Mouse (Mus musculus) frontal cortex, postnatal 14 days (tissue): ENCODE results near the gene Tnnt3.

Experiments used
- DNase-seq, 2 experiments: peaks; one replicate each; pipeline ENCODE4 v3.0.0; 2022; ENCODE audit warnings: low spot score in 2 of 2

The Tnnt3 gene

GRCm38 (mm10) chr7:142542771-142543303, 44.2 kb downstream of the Tnnt3 start:
- no peak for DNase-seq

DNA sequence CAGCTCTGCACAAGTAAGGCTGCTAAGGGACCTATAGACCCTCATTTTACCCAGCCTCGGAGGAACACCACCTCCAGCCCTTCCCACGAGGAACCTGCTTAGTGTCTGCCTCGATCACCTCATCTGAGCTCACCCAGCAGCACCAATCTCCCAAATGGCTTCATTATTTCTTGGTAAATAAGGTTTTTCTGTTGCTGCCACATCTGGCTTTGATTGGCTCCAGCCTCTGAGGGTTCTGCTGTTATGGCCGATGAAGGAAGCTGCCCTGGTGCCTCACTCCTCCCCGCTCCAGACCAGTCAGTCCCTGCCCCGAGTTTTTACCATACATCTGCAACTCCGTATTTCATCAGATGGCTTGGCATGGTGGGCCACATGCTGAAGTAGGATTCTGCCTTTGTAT, 47.3 kb downstream of the Tnnt3 start:
- no peak for DNase-seq

DNA sequence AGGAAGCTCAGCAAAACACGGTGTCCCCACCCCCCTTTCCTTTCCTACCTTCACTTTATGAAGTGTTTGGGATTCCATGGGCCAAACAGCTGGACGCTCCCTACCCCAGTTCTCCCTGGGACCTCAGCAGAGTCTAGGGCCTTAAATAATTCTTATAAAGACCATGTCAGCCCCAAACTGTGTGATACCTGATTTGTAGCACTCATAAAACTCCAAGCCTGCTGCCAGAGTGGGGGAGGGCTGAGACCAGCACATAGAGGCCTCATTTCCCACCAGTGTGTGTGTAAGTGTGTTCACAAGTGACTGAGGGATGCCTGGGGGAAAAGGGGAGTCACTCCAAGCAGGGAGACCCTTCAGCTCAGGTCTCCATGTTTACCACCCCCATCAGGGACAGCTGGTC, 49.2 kb downstream of the Tnnt3 start:
- DNase-seq = no peak

DNA sequence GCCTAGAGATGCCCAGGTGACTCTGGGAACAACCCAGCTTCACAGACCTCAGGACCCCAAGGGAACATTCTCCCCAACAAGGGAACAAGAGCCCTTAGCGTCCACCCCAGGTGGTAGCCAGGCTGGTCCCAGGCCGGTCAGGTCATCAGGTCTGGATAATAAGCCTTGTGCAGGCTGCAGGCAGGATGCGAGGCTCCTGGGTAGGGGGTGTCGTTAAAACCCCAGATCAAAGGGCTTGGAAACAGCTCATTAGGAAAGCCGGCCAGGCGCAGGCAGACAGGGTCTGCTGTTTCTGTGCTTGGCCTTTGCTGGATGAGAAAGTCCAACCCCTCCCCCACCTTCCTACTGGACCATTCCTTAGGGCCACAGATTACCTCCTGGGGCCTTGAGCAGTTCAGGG, 50.1 kb downstream of the Tnnt3 start:
- no peak for DNase-seq

DNA sequence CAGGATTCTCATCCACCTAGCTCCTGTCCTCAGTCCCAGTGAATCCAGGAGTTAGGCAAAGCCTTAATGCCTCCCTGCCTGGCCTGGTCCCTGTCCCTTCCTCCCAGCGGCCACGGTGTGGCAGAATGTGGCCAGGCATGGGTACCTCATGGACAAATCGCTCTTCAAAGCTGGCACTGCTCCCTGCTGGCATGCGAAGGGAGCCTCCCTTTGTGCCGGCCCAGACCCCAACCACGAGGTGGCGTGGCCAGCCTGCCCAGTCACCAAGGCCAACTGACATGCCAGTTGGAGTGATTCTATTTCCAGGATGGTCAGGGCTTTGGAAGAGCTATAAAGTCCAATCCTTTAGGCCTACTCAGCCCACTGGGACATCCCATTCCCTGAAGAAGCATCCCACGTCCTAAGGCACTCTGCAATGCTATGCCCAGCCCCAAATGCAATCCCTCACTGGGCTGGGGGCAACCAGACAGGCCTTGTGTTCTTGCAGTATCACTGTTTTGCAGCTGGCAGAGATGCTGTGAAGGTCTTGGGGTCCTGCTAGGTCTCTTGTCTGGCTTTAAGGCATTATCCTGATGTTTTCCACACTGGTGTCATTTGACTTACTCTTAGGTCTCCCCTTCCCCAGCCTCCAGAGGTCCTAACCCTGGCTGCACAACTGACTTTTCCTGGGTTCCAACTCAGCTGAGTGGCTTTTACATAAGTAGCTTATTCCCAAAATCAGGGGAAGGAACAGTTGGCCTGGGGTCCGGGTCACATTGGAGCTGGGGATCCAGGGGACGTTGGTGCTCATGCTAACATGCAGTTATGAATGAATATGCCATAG, 51.5 kb downstream of the Tnnt3 start:
- no peak for DNase-seq

DNA sequence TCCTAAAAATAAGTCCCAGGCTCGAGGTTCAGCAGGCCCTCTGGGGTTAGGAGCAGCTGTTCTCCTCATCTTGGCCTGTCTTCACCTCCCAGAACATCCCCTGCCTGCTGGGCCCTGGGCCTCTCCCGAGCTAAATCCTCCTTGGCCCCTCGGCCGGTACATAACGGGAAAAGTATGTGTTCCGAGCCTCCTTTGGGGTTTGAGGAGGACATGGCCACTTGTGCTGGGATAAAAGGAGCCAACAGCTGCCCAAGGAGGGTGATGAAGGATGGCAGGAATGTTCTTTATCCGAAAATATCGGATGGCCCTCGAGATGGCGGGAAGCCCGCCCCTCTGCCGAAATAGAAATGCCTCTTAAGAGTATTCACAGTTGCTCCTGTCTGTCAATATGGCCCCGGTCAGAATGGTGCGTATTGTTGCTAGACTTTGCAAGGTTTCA, 52.3 kb downstream of the Tnnt3 start:
- no peak for DNase-seq

- DNase-seq = no peak
Observed at GRCm38 (mm10) chr7:142551691-142552090, 53.1 kb downstream of the Tnnt3 start.

- DNase-seq = no peak
Observed at GRCm38 (mm10) chr7:142552591-142553416, 54.2 kb downstream of the Tnnt3 start.

- DNase-seq = no peak
Observed at GRCm38 (mm10) chr7:142553417-142554335, 55.0 kb downstream of the Tnnt3 start.

- DNase-seq = no peak
Observed at GRCm38 (mm10) chr7:142554625-142555024, 56.0 kb downstream of the Tnnt3 start.

DNA sequence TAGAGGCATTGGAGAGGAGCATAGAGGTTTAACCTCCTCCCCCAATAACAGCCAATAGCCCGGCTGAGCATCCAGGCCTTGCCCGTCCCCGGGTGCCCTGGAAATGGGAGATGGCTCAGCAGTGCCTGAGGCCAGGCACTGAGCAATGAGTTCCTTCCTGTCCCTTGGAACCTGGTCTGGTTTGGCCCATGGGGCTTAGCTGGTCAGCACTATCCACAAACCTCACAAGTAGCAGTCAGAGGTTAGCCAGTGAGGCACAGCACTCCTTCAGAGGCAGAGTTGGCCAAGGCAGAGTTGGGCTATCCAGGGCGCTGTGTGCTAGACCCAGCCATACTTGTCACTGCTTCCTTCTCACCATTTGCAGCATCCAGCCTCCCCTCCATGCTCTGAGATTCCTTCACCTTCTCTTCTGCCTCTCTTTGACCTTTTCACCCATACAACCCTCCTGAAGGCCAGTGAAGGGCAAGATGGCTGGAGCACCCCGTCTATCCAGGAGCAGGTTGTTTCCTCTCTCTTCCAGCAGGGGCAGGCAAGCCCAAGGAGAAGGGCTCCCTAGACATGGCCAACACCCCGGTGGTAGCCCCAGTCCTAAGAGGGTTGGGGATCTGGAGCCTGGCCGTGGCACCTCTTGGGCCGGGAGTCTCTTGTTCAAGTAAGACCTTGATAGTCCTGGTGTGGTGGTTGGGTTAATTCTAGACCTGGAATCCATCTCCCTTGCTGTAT, 56.9 kb downstream of the Tnnt3 start:
- DNase-seq = no peak

- DNase-seq = no peak
Observed at GRCm38 (mm10) chr7:142556089-142556476, 57.4 kb downstream of the Tnnt3 start.

- DNase-seq = no peak
Observed at GRCm38 (mm10) chr7:142557696-142558095, 59.1 kb downstream of the Tnnt3 start.

DNA sequence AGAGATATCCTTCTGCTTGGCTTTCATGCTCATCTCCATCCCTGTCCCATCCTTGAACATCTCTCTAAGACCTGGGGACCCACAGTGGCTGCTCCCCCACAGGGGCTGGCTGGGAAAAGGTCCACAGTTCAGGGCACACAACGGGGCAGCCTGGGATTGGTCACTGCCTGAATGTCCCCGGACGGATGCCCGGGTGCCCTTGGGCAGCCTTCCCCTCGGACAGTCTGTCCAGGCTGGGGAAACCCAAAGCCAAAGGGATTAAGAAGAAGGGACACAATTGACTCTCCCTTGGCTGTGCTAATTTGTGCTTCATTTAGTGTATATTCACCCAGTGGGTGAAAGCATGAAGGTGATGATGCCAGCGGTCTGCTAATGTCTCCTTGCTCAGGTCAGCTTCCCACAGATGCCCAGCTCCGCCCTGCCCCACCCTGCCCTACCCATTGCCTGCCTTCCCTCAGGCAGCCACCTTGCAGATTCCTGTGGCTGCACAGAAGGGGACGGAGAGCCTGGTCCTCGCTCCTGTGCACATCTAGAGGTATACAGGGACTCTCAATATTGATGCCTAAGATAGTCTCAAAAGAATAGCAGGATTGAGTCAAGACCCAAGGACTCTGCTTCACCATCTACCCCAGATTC, 60.0 kb downstream of the Tnnt3 start:
- DNase-seq = no peak

- DNase-seq = no peak
Observed at GRCm38 (mm10) chr7:142559651-142560175, 61.1 kb downstream of the Tnnt3 start.

DNA sequence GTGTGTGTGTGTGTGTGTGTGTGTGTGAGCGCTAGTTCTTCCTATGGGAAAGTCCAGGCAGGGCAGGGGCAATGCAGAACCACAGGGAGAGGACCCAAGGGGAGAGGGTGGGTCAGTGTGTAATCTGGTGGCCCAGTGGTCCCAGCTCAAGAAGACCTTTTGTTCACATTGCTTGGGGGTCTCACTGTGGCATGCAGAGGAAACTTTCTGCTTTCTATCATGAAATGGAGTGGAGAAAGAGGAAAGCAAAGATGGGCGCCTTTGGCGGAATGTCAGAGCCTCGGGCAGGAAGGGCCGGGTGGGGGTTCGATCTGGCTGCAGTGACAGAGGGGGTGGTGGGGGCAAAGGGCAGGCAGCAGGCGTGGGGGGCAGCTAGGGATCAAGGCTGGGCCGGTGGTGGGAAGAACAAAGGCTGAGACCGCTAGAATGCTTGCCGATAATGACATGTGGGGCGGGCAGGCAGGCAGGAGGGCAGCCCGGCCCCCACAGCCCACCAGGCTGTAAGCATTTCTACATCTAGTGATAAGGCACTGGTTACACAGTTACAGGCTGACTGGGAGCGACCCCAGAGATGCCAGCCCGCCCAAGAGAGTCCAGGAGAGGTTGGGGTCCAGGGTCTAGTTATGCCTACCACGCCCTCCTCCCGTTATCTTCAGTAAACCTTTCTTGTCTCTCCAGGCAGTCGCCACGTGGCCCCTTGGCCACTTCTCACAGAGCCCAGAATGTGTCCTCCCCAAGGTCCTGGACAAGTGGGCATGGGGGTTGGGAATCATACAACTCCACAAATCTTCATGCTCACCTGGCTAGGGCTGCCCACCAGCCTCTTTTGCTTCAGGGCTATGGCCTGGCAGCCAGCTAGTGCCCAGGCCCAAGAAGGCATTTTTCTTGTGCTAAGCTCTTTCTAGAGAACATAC, 62.6 kb downstream of the Tnnt3 start:
- DNase-seq = no peak

DNA sequence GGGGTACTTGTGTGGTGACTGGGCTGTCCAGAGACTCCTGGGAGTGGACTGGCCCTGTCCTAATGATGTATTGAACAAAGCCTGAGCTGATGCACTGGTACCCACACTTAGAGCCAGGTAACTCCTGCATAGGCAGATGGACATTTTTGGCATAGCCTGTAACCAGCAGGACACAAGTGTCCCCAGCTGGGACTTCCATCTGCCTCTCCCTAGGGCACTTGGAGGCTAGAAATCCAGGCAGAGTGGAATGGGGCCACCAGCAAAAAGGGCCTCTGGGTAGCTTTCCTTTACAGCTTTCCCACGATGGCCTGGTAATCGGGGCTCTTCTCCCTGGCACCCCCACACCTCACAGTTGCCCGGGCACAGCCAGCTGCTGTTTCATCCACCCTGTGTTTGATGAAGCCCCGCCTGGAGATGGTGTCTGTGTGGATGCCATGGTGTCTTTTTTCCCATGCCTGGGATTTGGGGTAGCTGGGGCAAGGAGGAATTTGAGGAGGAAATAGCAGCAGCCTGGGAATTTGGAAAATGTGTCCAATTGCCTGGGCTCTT, 63.3 kb downstream of the Tnnt3 start:
- DNase-seq = no peak

DNA sequence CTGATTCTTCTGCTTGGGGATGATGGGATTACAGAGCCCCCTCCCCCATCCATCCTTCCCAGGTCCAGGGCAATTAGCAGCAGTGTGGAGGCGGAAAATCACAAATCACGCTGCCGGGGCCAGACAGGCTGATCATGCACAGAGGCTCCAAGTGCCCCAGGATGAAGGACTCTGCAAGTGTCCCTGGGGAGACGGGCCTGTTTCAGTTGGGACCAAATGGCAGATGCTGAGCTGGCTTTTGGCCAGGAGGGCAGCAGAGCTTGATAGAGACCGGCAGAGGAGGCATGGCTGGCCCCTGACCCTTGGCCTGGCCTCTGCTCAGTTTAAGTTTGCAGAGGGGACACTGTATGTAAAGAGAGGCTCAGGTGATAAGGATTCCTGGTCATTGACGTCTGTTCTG, 64.5 kb downstream of the Tnnt3 start:
- no peak for DNase-seq
